Mouse (Mus musculus): ENCODE measurements at regions not wholly inside any gene's neighbourhood (a gene's known extent, or its start where the extent isn't known, plus 50 kb on each side); places are given as distances from the start of the nearest gene placed in this dataset.

DNA sequence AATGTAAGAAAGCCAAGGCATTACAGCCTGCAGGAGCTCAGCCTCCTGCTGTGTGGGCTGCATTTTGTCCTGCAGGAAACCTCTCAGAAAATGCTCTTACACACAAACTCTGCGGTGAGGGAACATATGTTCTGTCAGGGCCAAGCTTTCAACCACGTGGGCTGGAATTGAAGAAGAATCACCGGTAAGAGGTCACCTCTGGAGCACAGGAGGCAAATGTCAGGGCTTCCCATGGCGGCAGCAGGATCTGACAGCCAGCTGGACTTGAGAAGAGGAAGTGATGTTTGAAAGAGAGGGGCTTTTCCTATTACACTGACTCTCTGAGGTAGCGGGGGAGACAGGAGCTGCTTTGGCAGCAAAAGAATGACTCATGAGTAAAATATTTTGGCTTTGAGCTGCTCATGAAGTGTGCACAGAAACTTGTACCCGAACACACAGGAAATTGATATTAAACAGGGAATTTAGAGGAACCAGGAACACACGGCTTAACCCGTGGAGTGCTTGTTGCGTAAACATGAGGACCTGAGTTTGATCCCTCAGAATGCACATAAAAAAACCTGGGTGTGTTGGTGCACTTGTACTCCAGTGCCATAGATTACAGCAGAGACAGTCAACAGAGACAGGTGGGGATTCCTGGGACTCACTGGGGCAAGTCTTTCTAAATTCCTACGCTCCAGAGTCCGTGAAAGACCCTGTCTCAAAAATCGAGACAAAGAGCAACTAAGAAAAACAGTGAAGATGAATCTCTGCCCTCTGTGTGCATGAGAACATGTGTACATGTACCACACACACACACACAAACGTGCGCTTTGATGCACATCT, 848.1 kb upstream of the A1bg start:
- no peak for DNase-seq

DNA sequence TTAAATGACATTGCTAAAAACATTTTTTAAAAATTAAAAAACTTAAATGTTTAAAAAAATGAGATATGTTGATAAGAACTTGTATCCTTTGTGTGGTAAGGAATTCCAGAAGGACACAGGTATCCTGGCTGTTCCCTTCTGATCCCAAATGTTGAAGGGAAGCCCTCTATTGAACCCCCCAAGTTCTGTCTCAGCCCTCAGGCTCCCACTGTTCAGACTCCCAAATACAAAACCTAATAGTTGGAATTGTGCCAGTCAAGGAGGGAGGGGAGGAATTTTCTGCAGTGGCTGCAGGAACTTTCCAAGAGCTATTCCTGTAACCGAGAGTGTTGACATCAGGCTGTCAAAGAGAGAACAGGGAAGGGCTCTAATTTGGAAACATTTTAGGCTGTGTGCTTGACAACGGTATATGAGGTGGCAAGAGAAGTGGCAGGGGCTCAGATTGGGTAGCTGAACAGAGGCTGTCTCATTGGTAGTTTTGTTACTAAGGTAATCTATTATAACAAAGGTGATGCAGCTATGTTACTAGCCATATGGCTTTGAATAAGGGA, 843.8 kb upstream of the A1bg start:
- DNase-seq, result no peak

DNA sequence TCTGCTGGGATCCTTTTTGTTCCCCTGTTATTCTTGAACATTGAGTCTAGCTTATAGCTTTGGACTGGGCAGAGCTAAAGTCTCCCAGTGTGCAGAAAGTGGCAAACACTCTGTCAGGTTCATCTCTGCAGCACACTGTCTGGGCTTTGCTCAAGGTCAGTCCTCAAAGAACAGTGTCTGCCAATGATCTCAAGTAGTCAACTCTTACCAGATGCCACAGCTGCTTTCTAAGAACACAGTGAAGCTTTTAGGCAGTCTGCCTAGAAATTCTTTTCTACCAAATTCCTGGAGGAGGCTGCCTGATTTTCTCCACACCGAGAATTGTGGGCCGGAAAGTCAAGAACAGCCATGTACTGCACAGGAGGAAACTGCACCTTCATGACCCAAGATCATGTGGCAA, 831.0 kb upstream of the A1bg start:
- no peak for DNase-seq

DNA sequence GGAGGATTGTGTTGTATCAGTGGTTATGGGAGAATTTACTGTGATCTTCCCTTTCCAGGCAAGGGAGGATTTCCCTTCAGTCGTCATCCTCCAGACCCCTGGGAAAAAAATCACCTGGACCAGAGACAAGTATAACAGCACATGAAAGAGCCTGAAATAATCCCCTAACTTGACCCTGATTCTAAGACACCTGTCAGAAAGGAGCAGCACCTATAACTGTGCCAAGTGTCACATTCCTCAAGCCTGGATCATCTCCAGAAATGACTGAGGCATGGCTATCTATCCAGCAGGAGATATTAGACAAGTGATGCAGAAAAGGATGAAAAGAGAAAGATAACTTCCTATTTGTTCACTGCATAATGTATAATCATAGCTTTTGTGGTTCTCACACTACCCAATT, 800.9 kb upstream of the A1bg start:
- no peak for DNase-seq

DNA sequence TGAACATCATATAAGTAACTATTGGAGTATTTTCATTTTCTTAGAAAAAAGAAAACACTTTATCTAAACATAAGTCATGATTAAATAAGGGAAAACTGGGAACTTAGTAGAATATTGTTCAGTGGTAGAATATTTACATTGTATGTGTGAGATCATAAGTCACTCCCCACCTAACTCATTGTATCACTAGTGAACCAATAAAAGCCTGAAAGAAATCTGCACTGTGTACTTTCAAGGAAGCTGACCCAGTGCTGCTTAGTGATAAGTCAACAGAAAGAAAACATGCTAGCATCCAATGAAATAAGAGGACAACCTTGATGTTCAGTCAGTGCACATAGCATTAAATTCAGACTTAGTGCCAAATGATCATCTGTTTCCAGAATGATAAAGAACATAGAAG, 795.7 kb upstream of the A1bg start:
- DNase-seq, result no peak

GRCm38 (mm10) chr15:61717216-61717615, 794.4 kb upstream of the A1bg start:
- DNase-seq, result no peak

- DNase-seq, result no peak
These were observed 791.1 kb upstream of the A1bg start for GRCm38 (mm10) chr15:61713953-61714352.

DNA sequence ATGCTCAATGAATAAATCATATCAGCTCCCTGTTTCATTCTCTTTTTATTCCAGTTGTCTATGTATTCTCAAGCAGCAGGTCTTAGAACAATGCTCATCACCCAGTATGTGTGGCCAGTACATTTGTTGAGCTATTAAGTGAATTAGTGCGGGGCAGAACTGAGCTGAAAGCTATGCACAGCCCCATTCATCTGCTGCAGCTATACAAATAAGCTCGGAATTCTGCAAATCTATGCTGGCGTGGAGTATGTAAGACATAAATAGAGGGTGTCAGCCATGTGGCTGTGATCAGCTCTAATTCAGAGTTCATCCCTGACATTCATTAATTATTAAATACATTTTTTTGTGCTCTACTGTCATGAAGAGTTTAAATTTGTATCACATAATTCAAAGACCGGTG, 786.1 kb upstream of the A1bg start:
- no peak for DNase-seq

- no peak for DNase-seq
These were observed 785.1 kb upstream of the A1bg start for GRCm38 (mm10) chr15:61707952-61708351.

- no peak for DNase-seq
These were observed 769.9 kb upstream of the A1bg start for GRCm38 (mm10) chr15:61692679-61693078.

DNA sequence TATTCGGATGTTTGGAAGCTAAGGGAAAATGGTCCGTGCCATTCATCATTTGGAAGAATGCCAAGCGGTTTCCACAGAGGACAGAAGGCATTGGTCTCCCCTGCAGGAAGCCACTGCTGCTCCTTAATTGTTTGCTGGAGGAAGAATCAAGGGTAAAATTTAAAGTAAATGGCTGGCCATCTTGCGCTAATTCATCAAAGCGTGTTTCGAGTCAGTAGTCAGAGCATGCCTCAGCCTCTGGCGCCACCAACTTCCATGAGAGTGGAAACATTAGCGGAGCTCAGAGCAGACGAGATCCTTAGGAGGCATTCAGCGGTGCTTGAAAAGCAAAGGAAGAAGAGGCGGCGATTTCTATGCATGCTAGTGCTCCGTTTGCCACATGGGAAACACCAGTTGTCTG, 767.6 kb upstream of the A1bg start:
- DNase-seq, result no peak

DNA sequence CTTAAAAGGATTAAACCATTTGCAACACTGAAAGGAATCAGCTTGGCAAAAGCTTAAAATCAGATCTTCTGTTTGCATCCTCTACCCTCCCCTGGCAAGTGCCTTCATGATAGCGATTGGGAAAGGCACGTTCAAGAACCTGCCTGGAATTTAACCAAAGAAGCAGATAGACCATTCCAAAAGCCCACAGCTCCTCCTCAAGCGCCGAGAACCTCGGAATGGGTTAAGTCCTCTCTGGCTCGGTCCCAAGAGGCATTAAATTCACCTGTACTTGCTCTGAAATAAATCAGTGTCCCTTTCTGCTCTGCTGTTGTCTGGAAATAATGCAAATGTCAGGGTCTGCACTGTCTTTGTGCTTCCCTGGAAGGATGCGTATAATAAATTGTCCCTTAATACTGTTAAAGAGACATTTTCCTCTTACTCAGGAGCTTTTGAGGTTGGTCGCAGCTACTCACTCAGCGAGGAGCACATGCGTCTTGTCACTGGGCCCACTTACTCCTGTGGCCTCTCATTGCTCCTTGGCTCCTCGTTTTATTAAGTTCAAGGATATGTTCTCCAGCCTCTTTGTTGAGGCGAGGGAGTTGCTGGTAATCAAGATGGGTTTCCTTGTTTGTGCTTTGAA, 767.1 kb upstream of the A1bg start:
- no peak for DNase-seq

- DNase-seq, result no peak
These were observed 760.2 kb upstream of the A1bg start for GRCm38 (mm10) chr15:61682968-61683367.

GRCm38 (mm10) chr15:61670556-61670955, 747.7 kb upstream of the A1bg start:
- no peak for DNase-seq

DNA sequence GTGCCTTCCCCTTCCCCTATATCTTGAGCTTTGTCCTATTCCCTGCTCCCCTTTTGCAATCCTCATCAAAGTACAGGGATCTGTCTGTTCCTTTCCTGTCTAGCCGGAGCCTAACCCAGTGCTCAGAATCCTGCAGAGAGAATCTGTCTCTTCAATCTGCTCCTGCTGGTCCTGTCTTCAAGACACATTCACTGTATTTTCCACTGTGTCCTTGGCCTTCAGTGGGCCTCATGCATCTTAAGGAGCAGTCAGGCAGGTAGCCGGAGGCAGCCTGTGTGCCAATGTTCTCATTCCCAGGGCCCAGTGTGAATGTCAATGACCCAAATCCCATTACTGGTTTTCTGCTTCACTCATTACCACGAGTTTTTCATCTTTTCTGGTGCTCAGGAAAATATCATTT, 737.8 kb upstream of the A1bg start:
- no peak for DNase-seq

DNA sequence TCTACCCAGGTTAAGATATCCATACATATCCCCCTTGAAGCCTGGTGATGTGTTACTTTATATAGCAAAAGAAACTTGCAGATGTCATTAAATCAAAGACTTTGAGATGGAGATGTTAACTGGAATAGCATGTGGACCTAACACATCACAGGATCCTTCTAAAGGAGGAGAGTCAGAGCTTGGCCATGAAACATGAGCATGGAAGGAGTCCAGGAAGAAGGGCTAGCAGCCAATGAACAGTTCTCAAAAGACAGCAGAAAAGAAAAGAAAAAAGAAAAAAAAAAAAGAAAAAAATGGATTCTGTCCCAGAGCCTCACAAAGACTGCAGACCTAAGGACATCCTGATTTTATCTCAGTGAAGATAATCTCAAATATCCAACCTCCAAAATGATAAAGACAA, 734.1 kb upstream of the A1bg start:
- DNase-seq, result peak; percentile 9

DNA sequence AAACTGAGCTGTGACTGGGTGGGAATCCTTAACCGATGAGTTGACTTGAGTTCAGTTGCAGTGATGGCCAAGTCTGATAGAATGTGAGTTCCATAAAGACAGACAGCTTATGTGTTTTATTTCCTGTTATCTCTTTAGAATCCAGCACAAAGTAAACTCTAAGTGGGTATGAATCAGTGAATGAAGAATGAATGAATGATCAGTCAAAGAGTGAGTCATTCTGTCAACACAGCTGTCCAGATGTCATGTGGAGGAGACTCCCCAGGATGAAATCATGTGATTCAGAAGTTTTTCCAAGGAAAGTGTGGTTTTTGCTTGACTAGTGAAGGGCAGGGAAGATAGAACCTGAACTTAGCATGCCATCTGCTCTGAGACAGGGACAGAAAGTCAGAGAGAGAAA, 732.0 kb upstream of the A1bg start:
- DNase-seq, result no peak

DNA sequence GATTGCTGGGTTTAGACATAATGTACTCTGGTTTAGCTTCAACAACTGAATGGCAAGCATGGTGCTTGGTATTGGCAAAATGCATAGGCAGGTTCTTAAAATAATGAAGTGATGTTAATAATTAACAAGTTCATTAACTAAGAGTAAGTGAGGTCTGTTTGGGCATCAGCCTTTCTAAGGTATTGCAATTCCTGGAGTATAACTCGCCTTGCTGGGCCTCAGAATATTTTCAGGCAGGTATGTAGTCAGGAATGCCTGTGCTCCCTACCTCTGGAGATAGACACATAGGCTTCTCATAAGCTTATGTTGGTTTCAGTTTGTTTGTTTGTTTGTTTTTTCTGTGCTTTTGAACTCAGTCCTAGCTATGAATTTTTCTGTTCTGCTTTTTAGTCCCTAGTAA, 731.0 kb upstream of the A1bg start:
- DNase-seq, result no peak

DNA sequence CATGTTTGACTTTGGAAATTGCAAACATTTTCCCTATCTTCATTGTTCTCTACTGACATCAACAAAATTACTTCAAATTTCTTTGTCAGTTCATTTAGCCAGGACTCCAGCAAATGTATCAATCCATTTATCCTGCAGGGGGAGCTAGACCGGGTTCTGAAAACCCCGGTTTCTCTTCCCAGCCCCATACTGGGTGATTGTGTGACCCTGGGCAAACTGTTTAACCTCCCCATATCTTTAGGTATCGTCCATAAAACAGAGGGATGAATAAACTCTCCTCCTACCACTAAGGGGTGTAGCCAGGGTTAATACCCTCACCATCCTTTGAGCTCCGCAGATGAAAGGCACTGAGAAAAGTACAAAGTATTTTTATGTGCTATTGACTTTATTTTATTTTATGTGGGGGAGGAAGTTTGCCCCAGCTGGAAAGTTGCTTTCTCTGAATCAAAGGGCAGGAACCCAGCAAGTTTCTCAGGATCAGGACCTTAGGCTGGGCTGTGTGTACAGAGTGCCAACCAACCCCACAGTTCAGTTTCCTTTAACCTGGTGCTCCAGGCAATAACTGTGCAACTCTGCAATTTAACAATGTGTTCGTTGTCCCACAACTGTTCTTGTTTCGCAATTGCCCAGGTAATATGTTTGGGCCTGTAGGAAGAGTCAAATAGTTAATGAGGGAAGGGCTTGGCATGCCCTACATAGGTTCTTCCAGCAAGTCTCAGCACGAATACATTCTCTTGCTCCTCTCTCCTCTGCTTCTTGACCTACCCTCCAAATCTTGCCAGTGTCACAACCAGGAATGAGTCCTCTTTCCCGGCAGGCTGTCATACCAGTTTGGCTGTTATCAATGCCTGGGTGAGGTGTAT, 696.1 kb upstream of the A1bg start:
- DNase-seq, result no peak

DNA sequence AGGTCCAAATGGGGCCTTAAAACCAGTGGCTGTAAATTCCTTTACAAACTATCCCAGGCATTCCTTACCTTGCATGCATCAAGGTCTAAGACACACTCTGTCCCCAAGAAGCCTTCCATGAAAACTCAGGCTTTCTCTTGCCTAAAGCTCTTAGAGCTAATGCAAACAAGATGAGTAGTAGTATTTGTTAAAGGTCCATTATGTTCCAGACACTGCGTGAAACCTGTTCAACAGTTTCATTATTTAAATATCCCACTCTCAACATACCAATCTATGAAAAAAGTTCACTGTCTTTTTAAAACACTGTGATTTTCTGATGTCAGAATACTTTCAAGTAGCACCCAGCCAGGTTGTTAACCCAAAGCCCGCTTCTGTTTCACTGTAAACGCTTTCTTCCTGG, 687.9 kb upstream of the A1bg start:
- DNase-seq, result no peak

DNA sequence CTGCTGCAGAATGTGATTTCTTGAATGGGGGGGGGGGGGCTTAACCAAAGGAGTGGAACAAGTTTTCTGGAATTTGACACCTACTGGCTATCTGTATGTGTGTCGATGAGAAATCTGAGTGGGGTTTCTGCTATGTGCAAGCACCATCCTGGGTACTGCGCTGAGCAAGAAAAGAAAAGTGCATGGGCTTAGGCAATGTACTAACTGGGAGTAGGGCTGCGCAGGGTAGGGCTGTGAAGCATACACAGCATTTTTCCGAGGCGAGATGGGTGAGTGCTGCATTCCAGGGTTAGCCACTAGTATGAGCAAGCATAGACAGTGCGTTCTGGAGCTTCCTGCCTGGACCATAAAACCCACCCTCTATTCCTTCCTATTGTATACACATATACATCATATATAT, 686.8 kb upstream of the A1bg start:
- DNase-seq, result no peak

- no peak for DNase-seq
These were observed 685.5 kb upstream of the A1bg start for GRCm38 (mm10) chr15:61608301-61608731.

DNA sequence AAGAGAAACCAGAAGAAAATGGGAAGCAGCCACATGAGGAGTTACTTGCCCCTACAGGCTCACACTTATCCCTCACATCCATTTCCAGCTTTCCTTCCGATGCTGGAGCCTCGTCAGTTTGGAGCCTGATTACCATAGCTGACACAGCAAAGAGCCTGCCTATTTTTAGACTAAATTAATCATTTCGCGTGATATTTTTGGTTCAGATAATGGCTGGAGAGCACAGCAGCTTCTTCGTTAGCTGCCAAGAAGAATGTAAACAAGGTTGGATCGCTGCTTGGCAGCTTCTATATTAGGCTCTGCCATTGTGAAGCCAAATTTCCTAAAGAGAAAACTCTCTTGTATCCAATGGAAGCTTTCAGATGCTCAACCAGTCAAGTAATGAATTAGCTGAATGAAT, 676.9 kb upstream of the A1bg start:
- DNase-seq, result no peak

Data from gastrocnemius, postnatal 10 days (tissue).